Comparison of ENCODE assay signal across 21 mouse cellular contexts in the genomic region with DNA sequence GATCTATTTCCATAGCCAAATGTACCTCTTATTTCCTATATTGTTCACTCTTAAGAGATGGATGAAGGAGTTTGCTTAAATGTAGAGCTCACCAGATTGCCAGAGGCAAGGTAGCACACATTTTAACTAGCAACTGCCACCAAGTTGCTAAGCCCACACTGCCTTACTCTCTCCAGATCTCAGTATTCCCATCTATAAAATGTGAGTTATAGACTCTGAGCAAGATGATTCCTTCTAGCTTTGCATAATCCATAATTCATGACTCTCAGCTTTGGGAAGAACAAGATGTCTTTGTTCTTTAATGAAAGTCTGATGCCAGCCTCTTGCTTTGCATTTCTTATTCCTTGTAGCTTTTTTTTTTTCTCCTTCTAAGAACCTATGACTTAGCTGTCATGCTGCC.
DNase-seq lines count a peak whose midpoint lies in the region; ATAC-seq and TF ChIP-seq lines count a peak whose summit lies in the region.
"Had no signal": no experiment of that assay in that cellular context is flagged by ENCODE, and none has a peak within 500 bp of the region (broad histone marks: within the 10 kb centered on the region; RNA-seq: fewer than 3 reads in every experiment).

No protein-coding gene starts in this region.

- H3K36me3 ChIP-seq in forebrain, embryonic 14.5 days (ENCODE audit: control insufficient read depth, insufficient read depth, low read length), result no peaks in the 10 kb centered on the region
- H3K36me3 ChIP-seq in forebrain, embryonic 15.5 days, result no peaks in the 10 kb centered on the region
- no peaks in the 10 kb centered on the region for H3K36me3 ChIP-seq in hindbrain, embryonic 16.5 days (ENCODE audit: control insufficient read depth, insufficient read depth, low read length)
- H3K36me3 ChIP-seq: embryonic facial prominence, embryonic 15.5 days; heart, embryonic 12.5 days; hindbrain, embryonic 10.5 days had no signal

- TF ChIP-seq CTCF in layer of hippocampus, adult 2 months (conservative IDR thresholded peaks at IDR 0.05), result no peak

- H3K4me2 ChIP-seq in forebrain, embryonic 14.5 days (ENCODE audit: low read length), result no peak overlapping the region
- no peak overlapping the region for H3K4me2 ChIP-seq in forebrain, embryonic 15.5 days (replicated peaks)
- H3K4me2 ChIP-seq in hindbrain, embryonic 16.5 days (ENCODE audit: low read length), result no peak overlapping the region
- H3K4me2 ChIP-seq: embryonic facial prominence, embryonic 15.5 days; heart, embryonic 12.5 days; hindbrain, embryonic 14.5 days had no signal

- H3K4me1 ChIP-seq in forebrain, embryonic 14.5 days (ENCODE audit: control insufficient read depth, insufficient read depth, low read length), result no peaks in the 10 kb centered on the region
- 0 out of 2 replicates have a peak, but pooled peaks cover 4% of the 10 kb centered on the region for H3K4me1 ChIP-seq in forebrain, embryonic 15.5 days
- H3K4me1 ChIP-seq in hindbrain, embryonic 16.5 days (ENCODE audit: control insufficient read depth, insufficient read depth, low read depth, low read length), result no peaks in the 10 kb centered on the region; the same call in 1 of the 2 replicates

- H3K4me3 ChIP-seq in forebrain, embryonic 14.5 days (ENCODE audit: low read depth, low read length), result no peak overlapping the region
- no peak overlapping the region for H3K4me3 ChIP-seq in forebrain, embryonic 15.5 days
- H3K4me3 ChIP-seq in layer of hippocampus, adult 2 months, result no peak overlapping the region
- H3K4me3 ChIP-seq in hindbrain, embryonic 16.5 days (ENCODE audit: low read length), result no peak overlapping the region
- H3K4me3 ChIP-seq: embryonic facial prominence, embryonic 15.5 days; heart, embryonic 12.5 days; hindbrain, embryonic 10.5 days had no signal

- H3K9ac ChIP-seq in forebrain, embryonic 14.5 days (ENCODE audit: low read length), result no peak overlapping the region
- H3K9ac ChIP-seq in forebrain, embryonic 15.5 days (replicated peaks), result no peak overlapping the region
- no peak overlapping the region for H3K9ac ChIP-seq in hindbrain, embryonic 16.5 days (ENCODE audit: low read depth, low read length)
- H3K9ac ChIP-seq: embryonic facial prominence, embryonic 15.5 days; heart, embryonic 12.5 days; hindbrain, embryonic 14.5 days had no signal

- H3K27ac ChIP-seq in forebrain, embryonic 14.5 days (ENCODE audit: low read depth, low read length), result no peak overlapping the region
- no peak overlapping the region for H3K27ac ChIP-seq in forebrain, embryonic 15.5 days (replicated peaks)
- peak overlapping the region; percentile 67 for H3K27ac ChIP-seq in layer of hippocampus, adult 2 months
- H3K27ac ChIP-seq in hindbrain, embryonic 16.5 days (ENCODE audit: low read depth, low read length), result no peak overlapping the region
- H3K27ac ChIP-seq: embryonic facial prominence, embryonic 15.5 days; hindbrain, embryonic 10.5 days; hindbrain, embryonic 14.5 days had no signal

- ATAC-seq in forebrain, embryonic 14.5 days, result no peak
- no peak for ATAC-seq in forebrain, embryonic 15.5 days (replicated peaks)
- no peak for ATAC-seq in erythroblast, adult 5-6 weeks (replicated peaks; ENCODE audit: low FRiP score, poor library complexity, severe bottlenecking)
- no peak for ATAC-seq in hindbrain, embryonic 16.5 days
- ATAC-seq: activated CD4-positive, CD25-positive, alpha-beta regulatory T cell, adult 4 months; intestine, embryonic 16.5 days; Patski had no signal

- H3K27me3 ChIP-seq in forebrain, embryonic 14.5 days (replicated peaks; ENCODE audit: control insufficient read depth, insufficient read depth, low read length), result no peaks in the 10 kb centered on the region
- no peaks in the 10 kb centered on the region for H3K27me3 ChIP-seq in forebrain, embryonic 15.5 days
- H3K27me3 ChIP-seq in hindbrain, embryonic 16.5 days (replicated peaks; ENCODE audit: control insufficient read depth, insufficient read depth, low read length), result no peaks in the 10 kb centered on the region
- H3K27me3 ChIP-seq: embryonic facial prominence, embryonic 15.5 days; heart, embryonic 12.5 days; Patski had no signal

- H3K9me3 ChIP-seq in forebrain, embryonic 14.5 days (replicated peaks; ENCODE audit: control insufficient read depth, low read length), result no peaks in the 10 kb centered on the region
- H3K9me3 ChIP-seq in forebrain, embryonic 15.5 days, result no peaks in the 10 kb centered on the region
- H3K9me3 ChIP-seq in hindbrain, embryonic 16.5 days (ENCODE audit: control insufficient read depth, low read length), result no peaks in the 10 kb centered on the region
- H3K9me3 ChIP-seq: embryonic facial prominence, embryonic 15.5 days; heart, embryonic 12.5 days; hindbrain, embryonic 10.5 days had no signal

- DNase-seq in forebrain, embryonic 14.5 days (ENCODE audit: low spot score), result peak; percentile 16
- peak in 1 of 2 experiments; percentile 50 for DNase-seq in layer of hippocampus, adult 2 months (ENCODE audit: low spot score in 2 of 2)
- DNase-seq in layer of hippocampus, adult 8-10 months (ENCODE audit: low spot score in 2 of 2), result no peak
- peak; percentile 32 for DNase-seq in brain, embryonic 18.5 days (ENCODE audit: low read depth, low spot score)
- DNase-seq: adrenal gland, postnatal 14 days; cerebellum, adult 11 months; cerebellum, adult 8-10 months; cerebellum, postnatal 14 days; embryo, embryonic 11 days; gastrocnemius, postnatal 25 days; kidney, adult 2 months had no signal

Comparison
In these comparisons a context has a peak if more than half of its experiments do, and no peak if none do; other contexts are left out.
1. DNase-seq: peak in forebrain, embryonic 14.5 days (single experiment) and brain, embryonic 18.5 days (single experiment); none in layer of hippocampus, adult 8-10 months (0 of 2).